Mouse (Mus musculus) hindbrain, embryonic 14.5 days (tissue): ENCODE results near the gene Lbhd1. TPM values are rescaled to one million over a fixed set of nuclear protein-coding genes. Genes with fewer than 3 reads are reported as not detected.
A peak's percentile ranks its signal among the peaks of the same experiment; 100 is the strongest.

Experiments used
- ATAC-seq: fragments of 200-750 bp; cut with Nextera tagmentation; 2 replicates; pipeline ENCODE4 v1.8.0; 2017; ENCODE audit warnings: moderate number of reproducible peaks, mild to moderate bottlenecking, moderate TSS enrichment, moderate library complexity; ENCODE audit not compliant: low FRiP score
- DNase-seq: peaks from one replicate; pipeline ENCODE4 v3.0.0-alpha.2; 2015; ENCODE audit warnings: low spot score
- H3K27ac ChIP-seq: fragments of 300-500 bp; sonication (generic); 2 replicates; pipeline ENCODE4 v1.5.1; 2014; ENCODE audit warnings: mild to moderate bottlenecking, moderate library complexity
- H3K27me3 ChIP-seq: fragments of 300-500 bp; sonication (generic); 2 replicates; pipeline ENCODE4 v1.6.1; 2014; ENCODE audit warnings: mild to moderate bottlenecking, low read length, mixed read lengths; ENCODE audit not compliant: control insufficient read depth, insufficient read depth
- H3K36me3 ChIP-seq: fragments of 300-500 bp; sonication (generic); replicated peaks from 2 replicates; pipeline ENCODE4 v1.6.1; 2014; ENCODE audit not compliant: control insufficient read depth, insufficient read depth
- H3K4me1 ChIP-seq: fragments of 300-500 bp; sonication (generic); replicated peaks from 2 replicates; pipeline ENCODE4 v1.6.1; 2014; ENCODE audit warnings: antibody characterized with exemption, low read length, mixed read lengths; ENCODE audit not compliant: control insufficient read depth, insufficient read depth
- H3K4me2 ChIP-seq: fragments of 300-500 bp; sonication (generic); replicated peaks from 2 replicates; pipeline ENCODE4 v1.6.1; 2014; ENCODE audit warnings: mild to moderate bottlenecking, moderate library complexity
- H3K4me3 ChIP-seq: fragments of 300-500 bp; sonication (generic); replicated peaks from 2 replicates; pipeline ENCODE4 v1.5.1; 2014; ENCODE audit warnings: mild to moderate bottlenecking, low read length
- H3K9ac ChIP-seq: fragments of 300-500 bp; sonication (generic); 2 replicates; pipeline ENCODE4 v1.6.1; 2014
- H3K9me3 ChIP-seq: fragments of 300-500 bp; sonication (generic); 2 replicates; pipeline ENCODE4 v1.6.1; 2016; ENCODE audit warnings: low read length; ENCODE audit not compliant: control insufficient read depth
- WGBS: fragments of 180-500 bp; shearing (Covaris S2); extraction: QIAGEN DNeasy Blood & Tissue Kit; methylation state at CpG from one replicate; pipeline ENCODE4 v1.1.7; 2014; 5-methylcytosine and 5-hydroxymethylcytosine counted together
- polyA plus RNA-seq: library from polyadenylated mRNA; unstranded; fragments of >200 nt; fragmentation: Nextera tagmentation; extraction: Ambion mirVana; gene quantifications from 2 replicates; pipeline ENCODE4 v1.2.1, GENCODE M21; 2014

The Lbhd1 gene
- polyA plus RNA-seq, 1 experiment from 2014 or later = 39.9 TPM

DNA sequence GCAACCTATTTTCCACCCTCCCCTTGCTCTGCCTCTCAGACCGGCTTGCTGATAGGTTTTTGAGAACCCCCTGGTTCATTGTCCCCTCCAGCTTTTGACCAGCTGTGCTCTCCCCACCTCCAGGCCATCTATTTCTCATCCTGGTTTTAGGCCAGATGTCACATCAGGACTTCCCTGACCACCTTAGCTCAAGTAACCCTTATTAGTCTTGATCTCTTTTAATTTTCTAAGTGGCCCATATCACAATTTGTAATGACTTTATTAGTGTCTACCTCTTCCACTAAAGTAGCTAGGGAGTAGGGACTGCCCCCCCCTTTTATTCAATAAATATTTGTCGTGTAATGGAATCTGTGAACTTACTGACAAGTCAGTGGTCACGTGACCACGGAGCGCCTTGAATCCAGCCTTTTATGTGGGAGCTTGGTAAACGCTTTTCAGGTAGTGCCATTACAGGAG, 37.3 kb downstream of the Lbhd1 start:
- Histone ChIP-seq H3K9ac (peak overlapping the region; percentile 89), H3K27ac (peak overlapping the region; percentile 84), H3K4me3 (peak overlapping the region; percentile 93), H3K4me2 (peak overlapping the region; percentile 69), H3K27me3 (no peaks in the 10 kb centered on the region), H3K9me3 (no peaks in the 10 kb centered on the region), H3K4me1 (peaks cover 17% of the 10 kb centered on the region), H3K36me3 (peaks cover 34% of the 10 kb centered on the region)
- peak; percentile 55 for DNase-seq
- no peak; the same call in 1 of the 2 replicates for ATAC-seq
- WGBS = 2% methylated on average over 6 of the region's 6 CpGs

DNA sequence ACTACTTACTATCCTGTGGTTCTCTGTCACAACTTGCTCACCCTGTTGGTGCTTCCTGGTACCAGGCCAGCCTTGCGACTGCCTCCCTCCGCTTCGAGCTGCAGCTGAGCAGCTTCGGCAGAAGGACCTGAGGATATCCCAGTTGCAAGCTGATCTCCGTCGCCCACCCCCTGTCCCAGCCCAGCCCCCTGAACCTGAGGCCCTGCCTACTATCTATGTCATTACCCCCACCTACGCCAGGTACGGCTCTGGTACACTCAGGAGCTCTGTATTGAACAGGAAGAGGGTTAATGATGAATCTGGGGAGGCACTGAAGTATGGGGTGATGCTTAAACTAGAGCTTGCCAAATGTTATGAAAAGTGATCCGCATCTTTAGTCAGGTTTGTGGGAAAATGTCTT, 38.2 kb downstream of the Lbhd1 start:
- Histone ChIP-seq H3K4me1 (peaks cover 17% of the 10 kb centered on the region), H3K4me2 (peak overlapping the region; percentile 69), H3K4me3 (peak overlapping the region; percentile 93), H3K27me3 (no peaks in the 10 kb centered on the region), H3K36me3 (peaks cover 34% of the 10 kb centered on the region), H3K9me3 (no peaks in the 10 kb centered on the region), H3K9ac (peak overlapping the region; percentile 89), H3K27ac (no peak overlapping the region)
- WGBS = 81% methylated on average over 9 of the region's 9 CpGs
- ATAC-seq = no peak
- DNase-seq = no peak

DNA sequence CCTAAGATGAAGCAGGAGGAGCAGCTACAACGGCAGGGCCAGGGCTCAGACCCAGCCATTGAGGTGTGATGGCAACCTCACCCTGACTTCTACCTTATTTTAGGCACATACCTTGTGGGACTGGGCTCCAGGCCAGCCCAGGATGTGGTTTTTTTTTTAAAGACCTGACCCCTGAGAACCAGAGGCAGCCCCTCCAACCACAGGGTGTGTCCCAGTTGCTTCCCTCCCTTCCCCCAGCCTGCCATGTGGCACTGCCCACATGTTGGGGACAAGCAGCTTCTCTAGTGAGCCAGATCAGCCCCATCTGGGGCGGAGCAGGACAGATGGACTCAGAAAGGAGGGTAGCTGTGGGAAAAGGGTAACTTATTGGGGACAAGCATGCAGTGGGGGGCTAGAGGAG, 43.2 kb downstream of the Lbhd1 start:
- no peak for DNase-seq
- WGBS = 100% methylated on average over 2 of the region's 2 CpGs
- Histone ChIP-seq H3K4me2 (no peak overlapping the region), H3K4me3 (no peak overlapping the region), H3K4me1 (peaks cover 13% of the 10 kb centered on the region), H3K27me3 (no peaks in the 10 kb centered on the region), H3K9me3 (no peaks in the 10 kb centered on the region), H3K9ac (no peak overlapping the region), H3K36me3 (peaks cover 36% of the 10 kb centered on the region), H3K27ac (no peak overlapping the region)
- no peak for ATAC-seq

DNA sequence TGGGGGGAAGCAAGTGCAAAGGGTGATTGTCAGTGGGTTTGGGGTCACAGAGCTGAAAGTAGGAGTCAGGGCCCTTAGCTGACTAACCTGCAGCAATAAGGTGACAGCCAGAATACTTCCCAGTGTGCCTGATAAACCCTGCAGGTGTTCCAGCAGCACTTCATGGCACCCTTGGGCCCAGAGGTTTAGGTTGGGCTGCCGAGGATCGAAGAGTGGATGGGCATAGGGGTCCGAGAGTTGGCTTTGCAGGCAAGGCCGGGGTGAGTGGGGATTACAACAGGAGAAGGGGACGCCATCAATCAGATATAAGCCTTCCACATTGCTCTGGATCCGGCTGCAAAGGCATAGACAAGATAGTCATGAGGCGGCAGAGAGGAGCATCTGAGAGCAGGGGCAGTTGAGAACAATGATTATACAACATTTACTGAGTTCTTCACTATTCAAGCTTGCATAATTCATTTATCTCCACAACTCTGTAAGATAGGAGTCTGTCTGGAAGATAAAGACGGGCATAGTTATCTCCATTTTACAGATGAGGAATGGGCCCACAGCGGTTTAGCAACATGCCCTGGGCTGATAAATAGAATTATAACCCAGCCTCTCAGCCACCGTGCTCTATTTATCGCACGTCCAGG, 44.5 kb downstream of the Lbhd1 start:
- Histone ChIP-seq H3K4me3 (no peak overlapping the region), H3K9ac (no peak overlapping the region), H3K4me1 (peaks cover 11% of the 10 kb centered on the region; the same call in 1 of the 2 replicates), H3K27me3 (no peaks in the 10 kb centered on the region), H3K9me3 (no peaks in the 10 kb centered on the region), H3K27ac (no peak overlapping the region), H3K36me3 (peaks cover 34% of the 10 kb centered on the region), H3K4me2 (no peak overlapping the region)
- no peak for ATAC-seq
- no peak for DNase-seq
- WGBS = 90% methylated on average over 12 of the region's 12 CpGs

DNA sequence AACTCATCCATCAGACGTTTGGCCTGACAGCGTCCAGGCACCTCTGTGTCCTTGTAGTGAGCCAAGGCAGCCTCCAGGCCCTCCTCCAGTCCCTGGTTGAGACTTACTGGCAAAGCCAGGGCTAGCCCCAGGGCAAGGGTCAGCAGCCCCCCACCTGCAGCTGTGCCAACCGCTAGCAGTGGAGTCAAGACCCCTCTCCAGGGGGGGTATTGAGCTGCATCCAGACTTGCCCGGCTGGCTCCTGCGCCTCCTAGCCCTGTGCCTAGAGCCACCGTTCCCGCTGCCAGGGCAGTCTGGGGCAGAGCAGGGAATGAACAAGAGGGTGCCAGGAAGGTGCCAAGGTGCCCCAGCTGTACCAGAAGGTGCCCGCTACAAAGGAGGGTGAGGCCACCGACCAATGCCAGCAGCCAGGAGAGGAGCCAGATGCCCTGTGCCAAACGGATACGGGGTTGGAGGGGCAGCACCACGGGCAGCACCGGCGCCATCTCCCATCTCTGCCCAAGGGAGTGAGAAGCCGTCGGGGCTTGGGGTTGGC, 45.2 kb downstream of the Lbhd1 start:
- Histone ChIP-seq H3K9ac (peak overlapping the region; percentile 69), H3K9me3 (no peaks in the 10 kb centered on the region), H3K4me2 (peak overlapping the region; percentile 73), H3K4me3 (peak overlapping the region; percentile 50), H3K27ac (no peak overlapping the region), H3K4me1 (peaks cover 11% of the 10 kb centered on the region; the same call in 1 of the 2 replicates), H3K36me3 (peaks cover 29% of the 10 kb centered on the region), H3K27me3 (no peaks in the 10 kb centered on the region)
- no peak for DNase-seq
- WGBS = 22% methylated on average over 16 of the region's 16 CpGs
- peak; percentile 56; the same call in 1 of the 2 replicates for ATAC-seq

DNA sequence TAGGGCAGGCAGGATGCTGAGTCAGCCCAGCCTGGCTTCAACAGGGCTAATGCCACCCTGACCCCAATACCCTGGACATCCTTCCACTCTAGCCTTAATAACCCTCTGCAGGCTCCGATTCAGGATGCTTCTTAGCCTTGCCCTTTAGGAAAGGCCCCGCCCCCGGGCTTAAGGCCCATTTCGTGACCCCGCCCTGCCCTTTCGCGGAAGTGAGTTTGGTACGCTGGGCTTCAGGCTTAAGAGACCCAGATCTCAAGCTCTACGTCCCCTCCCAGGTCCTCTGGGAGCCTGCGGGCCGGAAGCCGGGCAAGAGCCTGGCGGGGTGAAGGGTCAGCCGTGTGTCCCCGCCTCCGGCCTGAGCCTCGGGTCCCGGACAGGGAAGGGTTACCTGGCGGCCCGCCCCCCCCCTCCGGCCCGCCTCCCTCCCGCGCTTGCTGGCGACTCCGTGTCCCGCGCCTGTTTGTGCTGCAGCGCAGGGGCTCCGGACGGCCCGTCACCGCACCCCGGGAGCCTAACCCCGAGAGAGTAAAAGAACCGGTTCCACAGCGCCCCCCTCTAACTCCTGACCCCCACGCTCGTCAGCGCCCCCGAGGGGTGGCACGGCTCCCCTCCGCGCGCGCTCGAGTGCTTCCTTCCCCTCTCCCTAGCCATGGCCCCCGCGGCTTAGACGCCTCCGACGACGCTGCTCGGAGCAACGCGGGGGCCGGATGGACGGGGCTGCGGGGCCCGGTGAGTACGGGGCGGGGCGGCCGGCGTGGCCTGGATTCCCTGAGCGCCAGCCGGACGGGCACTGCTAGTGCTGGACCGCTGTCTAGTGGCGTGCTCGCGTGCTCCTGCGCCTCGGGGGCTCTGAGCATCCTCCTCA, 45.9 kb downstream of the Lbhd1 start, which contains the start of the genes Rom1 and Eml3:
Gene Rom1 (minus strand): TSS at position 133 of the 865 bp plus-strand sequence.
Gene Eml3 (plus strand): TSS at position 329 of the 865 bp plus-strand sequence.
- H3K36me3 ChIP-seq = peaks cover 25% of the 10 kb centered on the region
- peak within 1 kb of the TSS; percentile 73 for H3K4me2 ChIP-seq
- peak; percentile 64 for ATAC-seq
- H3K4me1 ChIP-seq = 0 out of 2 replicates have a peak, but pooled peaks cover 11% of the 10 kb centered on the region
- 1% methylated on average over 63 of the region's 74 CpGs for WGBS
- 0 out of 2 replicates have a peak within 1 kb of the TSS, but pooled peaks have one; percentile 5 for H3K27ac ChIP-seq
- peak within 1 kb of the TSS; percentile 69 for H3K9ac ChIP-seq
- DNase-seq = peak; percentile 35
- H3K27me3 ChIP-seq = no peaks in the 10 kb centered on the region
- H3K4me3 ChIP-seq = peak within 1 kb of the TSS; percentile 50
- H3K9me3 ChIP-seq = no peaks in the 10 kb centered on the region

GRCm38 (mm10) chr19:8930117-8930516, 46.6 kb downstream of the Lbhd1 start:
- DNase-seq (no peak), ATAC-seq (no peak)
- Histone ChIP-seq H3K9me3 (no peaks in the 10 kb centered on the region), H3K4me1 (0 out of 2 replicates have a peak, but pooled peaks cover 11% of the 10 kb centered on the region), H3K9ac (peak overlapping the region; percentile 69), H3K36me3 (peaks cover 25% of the 10 kb centered on the region), H3K4me3 (peak overlapping the region; percentile 50), H3K27ac (no peak overlapping the region), H3K4me2 (peak overlapping the region; percentile 73), H3K27me3 (no peaks in the 10 kb centered on the region)
- 17% methylated on average over 11 of the region's 11 CpGs for WGBS

GRCm38 (mm10) chr19:8930771-8931170, 47.2 kb downstream of the Lbhd1 start:
- Histone ChIP-seq H3K4me1 (0 out of 2 replicates have a peak, but pooled peaks cover 11% of the 10 kb centered on the region), H3K27me3 (no peaks in the 10 kb centered on the region), H3K36me3 (peaks cover 19% of the 10 kb centered on the region), H3K4me2 (no peak overlapping the region), H3K4me3 (no peak overlapping the region), H3K9me3 (no peaks in the 10 kb centered on the region), H3K9ac (0 out of 2 replicates have a peak overlapping the region, but pooled peaks have one; percentile 69), H3K27ac (no peak overlapping the region)
- DNase-seq (no peak), ATAC-seq (no peak)
- 79% methylated on average over 7 of the region's 7 CpGs for WGBS

- WGBS = 92% methylated on average over 2 of the region's 2 CpGs
- 0 out of 2 replicates have a peak, but pooled peaks cover 18% of the 10 kb centered on the region for H3K36me3 ChIP-seq
- H3K4me3 ChIP-seq = no peak overlapping the region
- no peak overlapping the region for H3K4me2 ChIP-seq
- H3K9ac ChIP-seq = no peak overlapping the region
- peaks cover 6% of the 10 kb centered on the region for H3K4me1 ChIP-seq
- DNase-seq = no peak
- H3K27ac ChIP-seq = no peak overlapping the region
- no peaks in the 10 kb centered on the region for H3K27me3 ChIP-seq
- H3K9me3 ChIP-seq = no peaks in the 10 kb centered on the region
- ATAC-seq = no peak
Measured at GRCm38 (mm10) chr19:8936736-8937135, 53.2 kb downstream of the Lbhd1 start.
